Mouse (Mus musculus): ENCODE results near the gene Atp2a2.

DNA sequence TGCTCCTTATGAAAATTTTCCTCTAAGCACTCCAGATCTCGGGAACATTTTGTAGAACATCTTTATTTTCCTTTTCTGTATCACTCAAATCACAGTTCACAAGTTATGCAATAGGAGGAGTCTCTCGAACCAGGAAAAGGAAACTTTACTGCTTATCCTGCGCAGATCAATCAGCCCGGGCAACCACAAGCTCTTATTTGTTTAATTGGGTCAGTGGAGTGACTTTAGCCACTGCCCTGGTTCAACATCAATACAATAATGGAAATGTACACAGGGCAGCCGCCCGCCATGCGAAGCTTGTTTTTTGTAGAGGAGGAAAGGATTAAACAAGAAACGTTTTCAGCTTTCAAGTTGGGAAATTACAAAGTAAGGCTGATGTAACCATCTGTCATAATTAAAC, 39.8 kb upstream of the Atp2a2 start:
- TF ChIP-seq CTCF (IDR thresholded peaks at IDR 0.05; ENCODE audit: control insufficient read depth, insufficient read depth, insufficient replicate concordance, low read depth, low read length): no peak
- no peak for TF ChIP-seq POLR2A (IDR thresholded peaks at IDR 0.05; ENCODE audit: control insufficient read depth, low read depth, low read length)
